Mouse (Mus musculus) spleen, postnatal 4 days (tissue): Measurements from ENCODE around the gene Colgalt2.
"Not testable (repeated sequence)": the region's sequence is repeated elsewhere in the genome, so short reads cannot be mapped to it uniquely, and the experiment has no call there.

ENCODE experiments used
- DNase-seq, 2 experiments: peaks; one replicate each; pipeline ENCODE4 v3.0.0; 2022; ENCODE audit warnings: low spot score in 2 of 2

Colgalt2 gene

GRCm38 (mm10) chr1:152399790-152400555 is at the start of gene Colgalt2:
Colgalt2 (plus strand) TSS chr1:152399830.
- DNase-seq = peak; percentile 14 to 64

GRCm38 (mm10) chr1:152356721-152357120 is 42.9 kb upstream of the Colgalt2 start:
- no peak for DNase-seq

- no peak for DNase-seq
Observed at GRCm38 (mm10) chr1:152368311-152369088, 31.1 kb upstream of the Colgalt2 start.

- no peak for DNase-seq
Observed at GRCm38 (mm10) chr1:152369139-152369538, 30.5 kb upstream of the Colgalt2 start.

GRCm38 (mm10) chr1:152378311-152378710 is 21.3 kb upstream of the Colgalt2 start:
- DNase-seq = no peak

GRCm38 (mm10) chr1:152384589-152384988 is 15.0 kb upstream of the Colgalt2 start:
- no peak for DNase-seq

GRCm38 (mm10) chr1:152385693-152386092 is 13.9 kb upstream of the Colgalt2 start:
- not testable (repeated sequence) for DNase-seq

- peak; percentile 85 to 94 for DNase-seq
Observed at GRCm38 (mm10) chr1:152386188-152386835, 13.3 kb upstream of the Colgalt2 start, which contains the start of gene Tsen15. Tsen15 (minus strand) TSS chr1:152386688.

GRCm38 (mm10) chr1:152389271-152389670 is 10.4 kb upstream of the Colgalt2 start:
- no peak for DNase-seq

- no peak for DNase-seq
Observed at GRCm38 (mm10) chr1:152394137-152394536, 5.5 kb upstream of the Colgalt2 start.

- no peak for DNase-seq
Observed at GRCm38 (mm10) chr1:152394956-152395515, 4.6 kb upstream of the Colgalt2 start.

- DNase-seq = no peak
Observed at GRCm38 (mm10) chr1:152398708-152399107, 922 bp upstream of the Colgalt2 start.

- DNase-seq = no peak
Observed at GRCm38 (mm10) chr1:152400556-152401540, 1.2 kb downstream of the Colgalt2 start.

- DNase-seq = no peak
Observed at GRCm38 (mm10) chr1:152407021-152407946, 7.7 kb downstream of the Colgalt2 start.

GRCm38 (mm10) chr1:152409356-152409755 is 9.7 kb downstream of the Colgalt2 start:
- DNase-seq = no peak

GRCm38 (mm10) chr1:152410657-152411056 is 11.0 kb downstream of the Colgalt2 start:
- no peak for DNase-seq

- no peak for DNase-seq
Observed at GRCm38 (mm10) chr1:152413116-152413515, 13.5 kb downstream of the Colgalt2 start.

- DNase-seq = no peak
Observed at GRCm38 (mm10) chr1:152413961-152414360, 14.3 kb downstream of the Colgalt2 start.

- no peak for DNase-seq
Observed at GRCm38 (mm10) chr1:152414451-152414850, 14.8 kb downstream of the Colgalt2 start.
